Mouse (Mus musculus) thymus, adult 2 months (tissue): ENCODE data around the gene Epb41. TPM values are rescaled to one million over a fixed set of nuclear protein-coding genes. Genes with fewer than 3 reads are reported as not detected.

ENCODE experiments used
- DNase-seq: peaks from one replicate; pipeline ENCODE4 v3.0.0; 2021
- H3K27ac ChIP-seq: fragments of 200-500 bp; 2 replicates; pipeline ENCODE4 v1.5.1; 2012; ENCODE audit warnings: low read length, control low read depth; ENCODE audit not compliant: control insufficient read depth, insufficient read depth
- H3K27me3 ChIP-seq: fragments of 200-500 bp; 2 replicates; pipeline ENCODE4 v1.6.1; 2012; ENCODE audit warnings: mild to moderate bottlenecking, low read length, moderate library complexity, mixed read lengths; ENCODE audit not compliant: control insufficient read depth, insufficient read depth
- H3K36me3 ChIP-seq: fragments of 200-500 bp; 2 replicates; pipeline ENCODE4 v1.6.1; 2012; ENCODE audit warnings: mild to moderate bottlenecking, low read length, moderate library complexity; ENCODE audit not compliant: control insufficient read depth, insufficient read depth
- H3K4me1 ChIP-seq: fragments of 200-500 bp; replicated peaks from 2 replicates; pipeline ENCODE4 v1.6.1; 2012; ENCODE audit warnings: low read length; ENCODE audit not compliant: control insufficient read depth, insufficient read depth
- H3K4me3 ChIP-seq: fragments of 200-500 bp; 2 replicates; pipeline ENCODE4 v1.5.1; 2012; ENCODE audit warnings: mild to moderate bottlenecking, low read length, control low read depth, moderate library complexity; ENCODE audit not compliant: control insufficient read depth, insufficient read depth
- CTCF ChIP-seq: fragments of 200-500 bp; IDR thresholded peaks from 2 replicates; pipeline ENCODE4 v1.5.1; 2012; ENCODE audit warnings: mild to moderate bottlenecking, control low read depth, low read length, moderate library complexity, borderline replicate concordance; ENCODE audit not compliant: control insufficient read depth, poor library complexity, insufficient read depth; ENCODE audit errors: extremely low read depth
- POLR2A ChIP-seq: fragments of 200-500 bp; IDR thresholded peaks from 2 replicates; pipeline ENCODE4 v1.6.1; 2012; ENCODE audit warnings: mild to moderate bottlenecking, low read length, control low read depth, moderate library complexity; ENCODE audit not compliant: control insufficient read depth, poor library complexity, insufficient read depth; ENCODE audit errors: extremely low read depth
- WGBS: fragments of 180-500 bp; shearing (Covaris S2); methylation state at CpG from one replicate; pipeline ENCODE4 v1.1.7; 2018; 5-methylcytosine and 5-hydroxymethylcytosine counted together
- polyA plus RNA-seq: library from polyadenylated mRNA; depleted of rRNA; stranded (reverse); fragments of >200 nt; gene quantifications from 2 replicates; pipeline ENCODE4 v1.2.3, GENCODE M21; 2012

The Epb41 gene
- polyA plus RNA-seq, 1 experiment = 103 TPM

DNA sequence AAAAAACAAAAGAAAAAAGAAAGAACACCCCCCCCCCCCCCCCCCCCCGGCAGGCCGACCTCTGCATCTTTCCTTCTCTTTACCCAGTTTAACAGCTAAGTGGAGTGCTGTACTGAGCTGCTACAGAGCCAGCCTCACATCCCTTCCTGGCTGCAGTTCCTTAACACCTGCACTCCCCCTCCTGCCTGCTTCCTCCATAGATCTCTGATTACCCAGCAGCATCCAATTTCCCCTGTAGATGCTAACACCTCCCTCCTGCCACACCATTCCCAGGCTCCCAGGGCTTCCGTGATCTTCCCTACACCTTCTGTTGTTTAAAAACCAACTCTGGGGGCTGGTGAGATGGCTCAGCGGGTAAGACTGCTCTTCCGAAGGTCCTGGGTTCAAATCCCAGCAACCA, 163.6 kb downstream of the Epb41 start:
- Histone ChIP-seq H3K36me3 (no peaks in the 10 kb centered on the region), H3K4me3 (no peak overlapping the region), H3K4me1 (peaks cover 10% of the 10 kb centered on the region), H3K27ac (no peak overlapping the region), H3K27me3 (peaks cover 2% of the 10 kb centered on the region; the same call in 1 of the 2 replicates)
- DNase-seq = no peak
- no peak for TF ChIP-seq CTCF
- no peak for TF ChIP-seq POLR2A
- WGBS = 50% methylated on average over 5 of the region's 5 CpGs

DNA sequence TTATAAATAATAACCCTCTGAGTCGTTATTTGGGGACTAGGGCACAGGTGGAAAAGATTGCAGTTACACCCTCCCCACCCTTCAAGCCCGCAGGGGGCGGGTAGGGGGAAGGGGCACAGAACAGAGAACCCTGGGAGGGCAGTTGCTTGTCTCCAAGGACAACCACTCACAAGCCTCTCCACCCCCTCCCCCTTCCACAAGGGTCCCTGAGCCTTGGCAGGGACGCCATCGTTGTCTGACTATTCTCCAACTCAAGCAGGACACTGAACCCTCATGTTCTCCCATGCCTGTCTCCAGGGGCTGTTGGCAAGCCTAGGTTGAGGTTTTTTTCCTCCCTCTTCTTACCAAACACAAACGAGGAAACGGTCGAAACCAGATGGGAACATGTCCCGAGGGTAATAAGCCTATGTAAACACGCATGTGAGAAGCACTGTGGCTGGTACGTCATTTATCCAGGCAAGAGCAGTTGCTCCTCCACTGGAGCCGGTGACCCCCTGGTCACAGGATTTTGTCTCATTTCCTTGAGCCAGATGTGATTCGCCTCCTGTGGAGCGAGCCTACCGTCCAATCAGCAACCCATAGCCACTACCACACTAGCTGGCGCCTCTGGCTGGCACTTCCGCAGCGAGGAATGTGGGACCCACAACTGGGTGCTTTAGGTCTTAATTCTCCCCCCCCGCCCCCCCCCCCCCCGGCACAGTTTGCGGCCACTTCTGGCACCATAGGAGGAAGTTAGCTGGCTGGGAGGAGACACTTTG, 164.7 kb downstream of the Epb41 start:
- no peak for TF ChIP-seq POLR2A
- TF ChIP-seq CTCF = no peak
- peaks cover 2% of the 10 kb centered on the region; the same call in 1 of the 2 replicates for H3K27me3 ChIP-seq
- peaks cover 10% of the 10 kb centered on the region for H3K4me1 ChIP-seq
- 3% methylated on average over 18 of the region's 21 CpGs for WGBS
- no peak for DNase-seq
- H3K36me3 ChIP-seq = no peaks in the 10 kb centered on the region
- H3K4me3 ChIP-seq = no peak overlapping the region
- H3K27ac ChIP-seq = no peak overlapping the region

DNA sequence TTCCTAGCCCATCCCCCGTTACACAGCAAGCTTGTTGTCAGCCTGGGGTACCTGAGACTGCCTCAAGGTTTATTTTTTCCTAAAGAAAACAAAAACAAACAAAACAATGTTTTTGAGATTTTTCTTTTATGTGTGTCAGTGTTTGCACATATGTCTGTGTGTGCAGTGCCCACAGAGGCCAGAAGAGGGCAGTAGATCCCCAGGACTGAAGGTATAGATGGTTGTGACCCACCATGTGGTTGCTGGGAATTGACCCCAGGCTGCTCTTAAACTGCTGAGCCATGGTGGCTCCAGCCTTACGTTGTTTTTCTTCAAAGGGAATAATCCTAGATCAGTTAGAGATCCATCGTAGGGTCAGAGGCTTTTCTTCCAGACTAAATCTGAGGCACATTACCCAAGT, 167.2 kb downstream of the Epb41 start:
- TF ChIP-seq POLR2A (no peak), CTCF (no peak)
- WGBS = 100% methylated on average over 3 of the region's 3 CpGs
- Histone ChIP-seq H3K27me3 (no peaks in the 10 kb centered on the region), H3K36me3 (no peaks in the 10 kb centered on the region), H3K27ac (no peak overlapping the region), H3K4me3 (no peak overlapping the region), H3K4me1 (peaks cover 10% of the 10 kb centered on the region)
- DNase-seq = no peak

DNA sequence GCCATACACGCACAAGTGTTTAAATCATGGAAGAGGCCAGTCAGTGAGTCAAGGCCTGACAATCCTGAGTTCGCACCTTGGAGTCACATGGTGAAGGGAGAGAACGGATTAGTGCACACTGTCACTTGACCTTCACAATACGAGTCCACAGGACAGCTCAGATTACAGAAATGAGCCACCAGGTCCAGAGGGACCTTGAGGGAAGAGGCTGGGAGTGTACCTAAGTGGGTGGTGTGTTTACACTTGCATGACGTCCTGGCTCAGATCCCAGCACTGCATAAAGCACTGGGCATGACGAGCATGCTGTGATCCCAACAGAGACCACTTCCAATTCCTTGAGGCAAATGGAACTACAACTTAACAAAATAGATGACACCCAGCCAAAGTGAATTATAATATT, 168.7 kb downstream of the Epb41 start:
- 93% methylated on average over 6 of the region's 6 CpGs for WGBS
- H3K4me3 ChIP-seq = no peak overlapping the region
- peaks cover 12% of the 10 kb centered on the region for H3K36me3 ChIP-seq
- DNase-seq = no peak
- H3K4me1 ChIP-seq = peaks cover 10% of the 10 kb centered on the region
- no peak overlapping the region for H3K27ac ChIP-seq
- H3K27me3 ChIP-seq = no peaks in the 10 kb centered on the region
- TF ChIP-seq POLR2A (no peak), CTCF (no peak)

DNA sequence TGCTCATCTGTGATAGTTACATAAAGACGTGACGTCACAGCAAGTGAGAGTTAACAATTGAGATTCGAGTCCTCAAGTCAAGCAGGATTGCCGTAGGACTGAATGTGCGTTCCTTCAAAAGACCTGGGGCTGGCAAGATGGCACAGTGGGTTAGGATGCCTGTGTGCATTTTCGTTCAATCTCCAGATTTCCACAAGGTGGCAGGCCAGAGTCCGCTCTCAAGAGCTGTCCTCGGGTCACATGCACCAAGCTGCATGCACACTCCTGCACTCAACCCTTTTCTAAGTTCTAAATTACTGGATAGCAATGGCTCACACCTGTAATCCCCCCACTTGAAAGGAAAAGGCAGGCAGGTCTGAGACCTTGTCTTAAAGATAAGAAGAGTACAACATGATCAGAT, 170.6 kb downstream of the Epb41 start:
- no peak overlapping the region for H3K4me3 ChIP-seq
- peak; percentile 50 for DNase-seq
- H3K27me3 ChIP-seq = no peaks in the 10 kb centered on the region
- H3K27ac ChIP-seq = no peak overlapping the region
- H3K4me1 ChIP-seq = no peaks in the 10 kb centered on the region
- peaks cover 32% of the 10 kb centered on the region for H3K36me3 ChIP-seq
- whole genome bisulfite sequencing = 73% methylated on average over 8 of the region's 8 CpGs
- TF ChIP-seq CTCF (0 out of 2 replicates have a peak, but pooled peaks have one; percentile 34), POLR2A (no peak)

DNA sequence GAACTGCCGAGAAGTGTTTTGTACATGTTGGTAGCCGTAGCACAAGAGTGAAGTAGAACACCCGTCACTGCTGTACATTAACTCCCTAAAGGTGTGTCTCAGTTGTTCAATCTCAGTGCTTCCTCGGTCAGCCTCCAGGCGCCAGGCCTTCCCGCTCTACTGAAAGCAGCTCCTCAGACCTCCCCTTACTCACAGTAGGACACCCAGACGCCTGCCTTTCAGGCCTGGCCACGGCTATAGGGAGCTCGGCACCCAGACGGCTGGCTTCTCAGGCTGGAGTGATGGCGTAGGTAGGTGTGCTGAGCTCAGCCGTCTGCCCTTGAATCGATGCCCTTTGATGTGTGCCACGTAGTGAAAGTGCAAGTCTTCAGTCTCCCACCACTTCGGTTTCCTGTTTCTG, 174.0 kb downstream of the Epb41 start:
- TF ChIP-seq CTCF (no peak), POLR2A (no peak)
- Histone ChIP-seq H3K27ac (no peak overlapping the region), H3K4me1 (no peaks in the 10 kb centered on the region), H3K27me3 (no peaks in the 10 kb centered on the region), H3K36me3 (peaks cover 57% of the 10 kb centered on the region), H3K4me3 (no peak overlapping the region)
- WGBS = 85% methylated on average over 15 of the region's 15 CpGs
- DNase-seq = no peak
